Comparison of ENCODE assay signal across 8 mouse cellular contexts in the genomic region with DNA sequence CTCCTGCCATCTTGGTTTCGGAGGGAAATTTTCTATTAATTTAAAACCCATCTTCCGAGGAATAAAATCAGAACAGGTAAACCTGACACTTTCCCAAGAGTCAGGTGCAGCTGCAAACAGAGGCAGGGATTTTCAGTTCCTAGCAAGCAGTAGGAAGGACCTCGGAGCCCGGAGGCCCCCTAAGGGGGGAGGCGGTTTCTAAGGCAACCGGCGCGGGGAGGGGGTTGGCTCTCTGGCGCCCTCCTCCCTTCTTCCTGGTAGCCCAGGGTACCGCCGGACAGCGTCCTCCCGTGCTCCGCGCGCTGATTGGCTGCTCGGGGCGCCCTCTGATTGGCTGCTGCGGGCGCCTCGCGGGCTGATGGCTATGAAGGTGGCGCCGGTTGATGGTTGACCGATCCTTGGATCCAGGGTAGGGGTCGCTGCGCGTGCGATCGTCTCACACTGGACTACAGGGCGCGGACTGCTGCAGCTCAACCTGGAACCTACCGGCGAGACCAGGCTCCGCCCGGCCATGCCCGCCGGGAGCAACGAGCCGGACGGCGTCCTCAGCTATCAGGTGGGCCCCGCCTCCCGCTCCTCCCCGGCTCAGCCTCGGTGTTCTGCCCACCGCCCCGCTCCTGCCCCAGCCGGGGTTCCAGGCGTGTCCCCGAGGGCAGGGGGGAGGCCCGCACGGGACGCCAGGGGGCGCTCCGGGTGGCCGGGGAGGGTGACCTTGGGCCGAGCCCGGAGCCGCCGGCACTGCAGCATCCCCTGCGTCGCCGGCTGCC. TPM values are rescaled to one million over a fixed set of nuclear protein-coding genes. Genes with fewer than 3 reads are reported as not detected.
DNase-seq lines count a peak whose midpoint lies in the region; ATAC-seq and TF ChIP-seq lines count a peak whose summit lies in the region.

A gene (plus strand): TSS at position 329 of the 767 bp plus-strand sequence.

- H3K27me3 ChIP-seq in cerebellum, adult 2 months (ENCODE audit: control insufficient read depth, insufficient read depth, low read length), result no peaks in the 10 kb centered on the region
- peaks cover 56% of the 10 kb centered on the region for H3K27me3 ChIP-seq in lung, embryonic 15.5 days

- H3K36me3 ChIP-seq in lung, embryonic 15.5 days, result no peaks in the 10 kb centered on the region

- no peaks in the 10 kb centered on the region for H3K9me3 ChIP-seq in lung, embryonic 15.5 days

- peaks cover 14% of the 10 kb centered on the region for H3K4me1 ChIP-seq in cerebellum, adult 2 months (ENCODE audit: control insufficient read depth, insufficient read depth, low read length)
- peaks cover 13% of the 10 kb centered on the region for H3K4me1 ChIP-seq in lung, embryonic 15.5 days
- peaks cover 20% of the 10 kb centered on the region for H3K4me1 ChIP-seq in olfactory bulb, adult 2 months (ENCODE audit: control insufficient read depth, insufficient read depth, low read length)

- peak; percentile 51; the same call in 1 of the 2 replicates for TF ChIP-seq POLR2A in cerebellum, adult 2 months (IDR thresholded peaks at IDR 0.05; ENCODE audit: borderline replicate concordance, insufficient read depth, low read length)
- peak; percentile 63; the same call in 1 of the 2 replicates for TF ChIP-seq POLR2A in olfactory bulb, adult 2 months (IDR thresholded peaks at IDR 0.05; ENCODE audit: insufficient read depth, low read depth, low read length)

- H3K4me2 ChIP-seq in lung, embryonic 15.5 days, result peak within 1 kb of the TSS; percentile 87

- WGBS in cerebellum, adult 2 months, result under 1% methylated on average over 61 of the region's 64 CpGs
- WGBS in lung, embryonic 15.5 days, result under 1% methylated on average over 62 of the region's 64 CpGs
- under 1% methylated on average over 64 of the region's 64 CpGs for WGBS in olfactory bulb, adult 2 months

- peak within 1 kb of the TSS; percentile 37; the same call in 1 of the 2 replicates for H3K27ac ChIP-seq in cerebellum, adult 2 months (ENCODE audit: insufficient read depth, low read length)
- H3K27ac ChIP-seq in lung, embryonic 15.5 days, result no peak within 1 kb of the TSS
- H3K27ac ChIP-seq in olfactory bulb, adult 2 months (ENCODE audit: insufficient read depth, low read depth, low read length), result peak within 1 kb of the TSS; percentile 61

- ATAC-seq in lung, embryonic 15.5 days (ENCODE audit: borderline replicate concordance, extremely low read depth, low FRiP score, low TSS enrichment), result peak; percentile 86

- H3K4me3 ChIP-seq in cerebellum, adult 2 months (replicated peaks; ENCODE audit: insufficient read depth, low read depth, low read length), result peak within 1 kb of the TSS; percentile 58
- peak within 1 kb of the TSS; percentile 50 for H3K4me3 ChIP-seq in lung, embryonic 15.5 days
- peak within 1 kb of the TSS; percentile 76 for H3K4me3 ChIP-seq in olfactory bulb, adult 2 months (ENCODE audit: insufficient read depth, low read depth, low read length)

- TF ChIP-seq CTCF in cerebellum, adult 2 months (IDR thresholded peaks at IDR 0.05; ENCODE audit: borderline replicate concordance, insufficient read depth, low read depth, low read length), result peak; percentile 50; the same call in 1 of the 2 replicates
- peak; percentile 62 for TF ChIP-seq CTCF in olfactory bulb, adult 2 months (IDR thresholded peaks at IDR 0.05; ENCODE audit: insufficient read depth, low read depth, low read length)

- H3K9ac ChIP-seq in lung, embryonic 15.5 days, result no peak within 1 kb of the TSS; the same call in 1 of the 2 replicates

- peak; percentile 93 for DNase-seq in ES-CJ7 (ENCODE audit: low read depth, low spot score)
- DNase-seq in cerebellum, adult 2 months, result peak; percentile 94
- DNase-seq in forelimb bud, embryonic 11.5 days (ENCODE audit: low read depth, low spot score), result peak; percentile 92
- peak; percentile 88 for DNase-seq in heart, postnatal 4 days
- DNase-seq in layer of hippocampus, adult 9-10 months (ENCODE audit: low spot score), result peak; percentile 74
- DNase-seq in thymus, adult 18-20 months, result peak; percentile 75 to 81

RNA-seq across cellular contexts. Expression of the gene that starts here (rescaled TPM):
- polyA plus RNA-seq in cerebellum, adult 2 months (2012; rRNA removed), result 30.1 and 31.2 TPM in 2 replicates
- 1 to 10 TPM; 2.4 to 2.5 TPM for total RNA-seq in heart, postnatal 4 days (2021)
- polyA plus RNA-seq in lung, embryonic 15.5 days (2015; fragmentation: Nextera tagmentation; extraction: Ambion mirVana), result 2.0 and 2.1 TPM in 2 replicates
- polyA plus RNA-seq in olfactory bulb, adult 2 months (2012; ENCODE audit: insufficient read depth, insufficient read length, low replicate concordance, missing spikeins), result 38.7 TPM in 1 of 2 replicates, not detected in the other
